Mouse (Mus musculus): ENCODE data around the gene Phc2. TPM values are rescaled to one million over a fixed set of nuclear protein-coding genes. Genes with fewer than 3 reads are reported as not detected.

Phc2 gene
- polyA plus RNA-seq, 1 experiment from 2014 or later, result 138 TPM

DNA sequence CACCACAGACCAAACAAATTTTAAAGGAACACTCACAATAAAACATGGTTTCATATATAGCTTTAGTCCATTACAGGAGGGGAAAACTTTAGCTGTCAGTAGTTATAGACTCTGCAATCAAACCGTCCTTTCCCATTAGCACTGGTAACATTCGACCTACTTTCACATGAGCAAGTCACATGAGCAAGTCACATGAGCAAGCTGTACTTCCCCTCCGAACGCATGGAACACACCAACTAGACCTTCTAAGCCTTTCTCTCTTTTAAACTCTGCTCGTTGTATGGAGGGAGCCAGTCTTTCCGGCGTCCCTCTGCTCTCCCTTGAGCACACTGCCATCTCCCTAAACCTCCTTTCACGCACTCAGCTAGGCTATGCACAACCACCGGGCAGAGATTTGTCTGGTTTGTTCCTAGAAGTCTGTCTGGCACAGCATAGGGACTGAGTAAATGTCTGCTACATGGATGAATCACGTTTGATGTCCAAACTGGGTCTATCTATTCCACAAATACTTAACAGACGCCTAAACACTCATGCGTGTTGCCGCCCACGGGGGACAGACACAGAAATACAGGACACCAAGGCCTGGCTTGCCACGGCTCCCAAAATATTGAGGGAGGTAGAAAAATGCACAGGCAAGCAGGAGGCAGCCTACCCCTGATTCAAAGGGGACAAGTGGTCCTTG, 130.6 kb downstream of the Phc2 start:
- Histone ChIP-seq H3K36me3 (peaks cover 85% of the 10 kb centered on the region), H3K4me2 (replicated peaks) (no peak overlapping the region), H3K4me1 (0 out of 2 replicates have a peak, but pooled peaks cover under 1% of the 10 kb centered on the region), H3K9ac (no peak overlapping the region), H3K27me3 (no peaks in the 10 kb centered on the region), H3K4me3 (no peak overlapping the region), H3K9me3 (replicated peaks) (no peaks in the 10 kb centered on the region), H3K27ac (no peak overlapping the region)
- no peak for ATAC-seq (ENCODE audit: low FRiP score)
- WGBS, result 93% methylated on average over 15 of the region's 15 CpGs

DNA sequence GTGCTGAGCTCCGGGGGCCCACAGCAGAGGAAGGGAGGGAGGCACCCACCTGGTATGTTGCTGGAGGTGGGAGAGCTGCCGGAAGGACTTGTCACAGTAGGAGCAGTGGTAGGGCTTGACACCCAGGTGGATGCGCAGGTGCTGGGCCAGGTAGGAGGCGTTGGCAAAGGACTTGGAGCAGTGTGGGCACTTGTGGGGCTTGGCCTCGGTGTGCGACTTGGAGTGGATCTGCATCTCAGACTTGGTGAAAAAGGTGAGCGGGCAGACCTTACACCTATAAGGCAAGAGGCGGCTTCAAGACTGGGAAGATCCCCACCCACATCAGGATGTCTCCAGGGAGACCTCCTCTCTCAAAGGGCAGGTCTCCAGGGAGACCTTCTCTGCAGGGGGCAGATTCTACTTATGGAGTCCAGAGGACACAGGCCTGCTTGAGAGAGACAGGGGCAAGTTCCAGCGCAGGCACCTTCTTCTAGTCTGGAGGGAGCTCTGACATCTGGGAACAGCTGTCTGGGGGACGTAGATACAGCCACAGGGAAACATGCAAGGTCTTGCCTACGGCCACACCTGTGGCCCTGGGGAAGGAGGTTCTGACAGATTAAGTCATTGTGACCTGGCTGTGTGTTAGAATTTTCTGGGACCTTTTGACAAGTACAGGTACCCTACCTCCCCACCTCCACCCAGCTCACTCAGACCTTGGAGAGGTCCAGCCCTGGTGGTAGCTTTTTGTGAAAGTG, 131.6 kb downstream of the Phc2 start:
- 93% methylated on average over 11 of the region's 11 CpGs for WGBS
- Histone ChIP-seq H3K9ac (no peak overlapping the region), H3K4me3 (no peak overlapping the region), H3K27me3 (no peaks in the 10 kb centered on the region), H3K4me1 (peaks cover 10% of the 10 kb centered on the region; the same call in 1 of the 2 replicates), H3K27ac (no peak overlapping the region), H3K9me3 (replicated peaks) (no peaks in the 10 kb centered on the region), H3K4me2 (replicated peaks) (no peak overlapping the region), H3K36me3 (peaks cover 76% of the 10 kb centered on the region)
- ATAC-seq (ENCODE audit: low FRiP score), result no peak

DNA sequence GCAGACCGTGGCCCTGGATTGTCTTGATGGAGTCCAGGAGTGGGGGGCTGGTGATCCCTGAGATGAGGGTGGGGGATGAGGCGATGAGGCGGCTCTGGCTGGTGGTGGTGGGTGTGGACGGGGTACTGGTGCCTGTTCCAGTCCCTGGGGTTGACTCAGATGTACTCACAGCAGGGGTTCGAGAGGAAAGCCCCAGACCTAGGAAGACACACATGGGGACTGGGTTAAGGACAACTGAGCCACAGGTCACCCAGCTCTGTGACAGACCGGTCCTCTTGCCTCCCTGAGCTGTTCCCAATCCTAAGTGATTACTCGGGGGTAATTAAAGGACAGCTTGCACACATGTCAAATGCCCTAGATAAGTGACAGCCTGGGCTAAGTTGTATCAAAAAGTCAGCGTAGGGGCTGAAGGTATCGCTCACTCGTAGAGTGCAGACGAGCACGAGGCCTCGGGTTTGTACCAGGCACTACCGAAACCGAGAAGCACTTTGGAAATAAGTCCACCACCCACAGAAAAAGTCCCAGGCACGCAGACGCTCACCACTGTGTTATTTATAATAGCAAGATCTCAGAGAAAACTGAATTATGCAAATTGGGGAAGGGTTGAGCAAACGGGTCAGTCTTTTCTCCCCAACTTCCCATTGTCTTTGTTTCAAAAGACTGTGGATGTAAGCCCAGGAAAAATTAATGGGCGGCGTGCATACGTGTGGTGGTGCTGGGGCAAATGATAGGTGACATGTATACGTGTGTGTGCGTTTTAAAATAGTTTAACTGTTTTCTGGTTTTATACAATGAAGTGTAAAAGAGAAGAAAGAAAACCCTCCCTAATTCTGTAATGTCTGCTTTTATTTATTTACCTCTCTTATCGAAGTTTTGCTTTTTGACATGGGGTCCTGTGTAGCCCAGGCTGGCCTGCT, 132.8 kb downstream of the Phc2 start:
- WGBS, result 81% methylated on average over 24 of the region's 24 CpGs
- H3K9me3 ChIP-seq (replicated peaks), result no peaks in the 10 kb centered on the region
- peaks cover 15% of the 10 kb centered on the region; the same call in 1 of the 2 replicates for H3K4me1 ChIP-seq
- no peak overlapping the region for H3K27ac ChIP-seq
- H3K36me3 ChIP-seq, result peaks cover 64% of the 10 kb centered on the region
- ATAC-seq (ENCODE audit: low FRiP score), result no peak
- H3K9ac ChIP-seq, result no peak overlapping the region
- no peak overlapping the region for H3K4me2 ChIP-seq (replicated peaks)
- no peaks in the 10 kb centered on the region for H3K27me3 ChIP-seq
- no peak overlapping the region for H3K4me3 ChIP-seq

DNA sequence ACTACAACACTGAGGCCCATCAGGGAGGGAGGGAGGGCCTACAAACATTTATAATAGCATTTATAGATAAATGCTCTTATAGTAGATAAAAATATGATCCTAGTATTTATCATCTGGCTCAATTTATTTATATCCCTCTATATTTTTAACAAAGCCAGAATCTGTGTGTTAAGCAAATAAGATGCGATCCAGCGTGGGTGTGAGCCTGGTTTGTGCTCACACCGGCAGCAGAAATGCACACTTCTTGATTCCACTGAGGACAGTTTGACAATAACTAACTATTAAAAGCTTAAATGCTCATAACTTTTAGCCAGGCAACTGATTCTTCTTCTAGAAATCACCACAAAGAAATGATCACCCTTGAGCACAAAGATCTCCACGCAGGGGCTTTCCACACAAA, 133.6 kb downstream of the Phc2 start:
- H3K4me2 ChIP-seq (replicated peaks), result no peak overlapping the region
- H3K4me3 ChIP-seq, result no peak overlapping the region
- H3K9me3 ChIP-seq (replicated peaks), result no peaks in the 10 kb centered on the region
- no peak for ATAC-seq (ENCODE audit: low FRiP score)
- H3K9ac ChIP-seq, result no peak overlapping the region
- H3K27me3 ChIP-seq, result no peaks in the 10 kb centered on the region
- peaks cover 15% of the 10 kb centered on the region; the same call in 1 of the 2 replicates for H3K4me1 ChIP-seq
- over 99% methylated on average over 4 of the region's 4 CpGs for WGBS
- H3K36me3 ChIP-seq, result peaks cover 58% of the 10 kb centered on the region
- no peak overlapping the region for H3K27ac ChIP-seq

DNA sequence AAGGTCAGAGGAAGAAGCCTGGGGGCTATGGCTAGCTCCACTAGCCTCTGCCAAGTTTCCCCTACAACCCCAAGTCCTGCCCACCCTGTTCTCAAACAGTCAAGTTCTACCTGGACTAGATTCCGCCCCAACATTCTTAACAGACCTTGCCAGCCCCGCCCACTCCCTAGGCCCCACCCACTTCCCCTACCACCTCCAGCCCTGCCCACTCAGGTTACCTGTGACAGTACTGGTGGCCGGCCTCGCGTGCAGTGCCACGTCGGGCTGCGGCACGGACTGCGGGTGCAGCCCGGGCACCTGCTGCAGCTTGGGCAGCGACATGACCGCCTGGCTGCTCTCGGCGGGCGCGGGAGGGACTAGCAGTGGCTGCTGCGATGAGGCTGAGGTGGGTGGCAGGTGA, 135.1 kb downstream of the Phc2 start:
- H3K4me3 ChIP-seq, result no peak overlapping the region
- 56% methylated on average over 18 of the region's 18 CpGs for WGBS

DNA sequence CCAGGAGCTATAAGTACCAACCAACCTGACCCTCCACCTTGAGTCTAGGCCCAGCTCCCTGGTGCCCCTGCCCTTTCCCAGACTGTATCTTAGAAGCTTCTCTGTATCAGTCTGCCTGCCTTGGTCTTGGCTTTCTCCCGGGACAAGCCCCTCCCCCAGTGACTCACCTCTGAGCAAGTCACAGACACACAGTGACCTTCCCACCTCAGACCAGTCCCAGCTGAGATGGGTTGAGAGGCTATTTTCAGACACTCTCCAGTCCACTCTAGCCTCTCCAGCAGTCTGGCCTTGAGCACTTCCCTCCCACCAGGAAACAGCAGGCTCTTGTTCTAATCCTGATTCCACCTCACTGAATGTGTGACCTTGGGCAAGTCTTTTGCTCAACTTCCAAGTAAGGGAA, 139.2 kb downstream of the Phc2 start:
- H3K4me1 ChIP-seq, result peaks cover 50% of the 10 kb centered on the region
- peaks cover 18% of the 10 kb centered on the region for H3K36me3 ChIP-seq
- no peak for ATAC-seq (ENCODE audit: low FRiP score)
- no peak overlapping the region for H3K9ac ChIP-seq
- no peaks in the 10 kb centered on the region for H3K27me3 ChIP-seq
- H3K4me3 ChIP-seq, result no peak overlapping the region
- no peak overlapping the region for H3K27ac ChIP-seq
- 67% methylated on average over 1 of the region's 1 CpGs for WGBS
- no peak overlapping the region for H3K4me2 ChIP-seq (replicated peaks)
- H3K9me3 ChIP-seq (replicated peaks), result no peaks in the 10 kb centered on the region

More for the DNA sequence above, 135.1 kb downstream of the Phc2 start:
- H3K27ac ChIP-seq, result no peak overlapping the region
- H3K27me3 ChIP-seq, result no peaks in the 10 kb centered on the region
- no peak overlapping the region for H3K4me2 ChIP-seq (replicated peaks)
- H3K36me3 ChIP-seq, result peaks cover 51% of the 10 kb centered on the region
- no peak overlapping the region for H3K9ac ChIP-seq
- H3K4me1 ChIP-seq, result peaks cover 15% of the 10 kb centered on the region; the same call in 1 of the 2 replicates
- no peak for ATAC-seq (ENCODE audit: low FRiP score)
- H3K9me3 ChIP-seq (replicated peaks), result no peaks in the 10 kb centered on the region

DNA sequence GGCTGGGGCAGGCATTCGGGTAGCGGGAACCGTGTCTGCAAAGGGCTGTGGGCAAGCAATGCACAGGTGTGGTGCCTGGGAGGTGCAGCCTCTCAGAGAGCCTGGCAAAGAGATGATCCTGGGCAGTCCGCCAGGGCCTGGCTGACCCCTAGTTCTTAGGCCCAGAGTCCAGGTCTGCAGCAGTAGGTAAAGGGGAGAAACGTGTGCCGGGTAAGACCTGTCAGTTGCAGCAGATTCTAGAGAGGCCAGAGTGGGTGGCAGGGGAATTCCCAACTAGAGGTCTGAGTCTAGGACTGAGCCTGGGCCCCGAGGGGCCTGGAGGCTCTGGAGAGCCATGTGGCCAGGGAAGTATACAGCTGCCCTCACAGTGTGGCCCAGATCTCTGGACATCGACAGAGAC, 139.7 kb downstream of the Phc2 start:
- 0 out of 2 replicates have a peak overlapping the region, but pooled peaks have one; percentile 18 for H3K9ac ChIP-seq
- peaks cover 54% of the 10 kb centered on the region for H3K4me1 ChIP-seq
- no peak overlapping the region for H3K4me3 ChIP-seq
- H3K9me3 ChIP-seq (replicated peaks), result no peaks in the 10 kb centered on the region
- no peaks in the 10 kb centered on the region for H3K27me3 ChIP-seq
- H3K4me2 ChIP-seq (replicated peaks), result no peak overlapping the region
- peaks cover 18% of the 10 kb centered on the region for H3K36me3 ChIP-seq
- no peak overlapping the region for H3K27ac ChIP-seq
- ATAC-seq (ENCODE audit: low FRiP score), result no peak
- 90% methylated on average over 8 of the region's 8 CpGs for WGBS

DNA sequence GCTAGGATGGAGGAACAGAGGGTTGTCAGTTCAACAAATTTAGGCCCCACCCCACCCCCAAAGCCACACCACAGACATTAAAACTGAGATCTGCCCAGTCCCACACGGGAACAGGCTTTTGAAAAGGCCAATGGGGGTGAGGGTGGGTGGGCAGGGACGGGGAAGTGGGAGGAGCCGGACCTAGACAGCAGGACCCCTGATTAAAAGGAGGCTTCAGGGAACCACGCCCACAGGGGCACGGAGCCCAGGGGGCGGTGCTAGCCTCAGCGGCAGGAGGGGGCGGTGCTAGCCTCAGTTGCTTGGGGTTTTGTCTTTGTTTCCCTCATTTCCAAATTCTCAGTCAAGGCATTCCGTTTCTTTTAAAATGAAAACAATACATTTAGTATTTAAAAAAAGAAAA, 141.1 kb downstream of the Phc2 start:
- peak; percentile 64 for ATAC-seq (ENCODE audit: low FRiP score)
- Histone ChIP-seq H3K9ac (no peak overlapping the region), H3K4me1 (peaks cover 62% of the 10 kb centered on the region), H3K27ac (no peak overlapping the region; the same call in 1 of the 2 replicates), H3K36me3 (peaks cover 11% of the 10 kb centered on the region), H3K4me3 (no peak overlapping the region), H3K4me2 (replicated peaks) (peak overlapping the region; percentile 5; the same call in 1 of the 2 replicates), H3K27me3 (no peaks in the 10 kb centered on the region), H3K9me3 (replicated peaks) (no peaks in the 10 kb centered on the region)
- 6% methylated on average over 9 of the region's 9 CpGs for WGBS

DNA sequence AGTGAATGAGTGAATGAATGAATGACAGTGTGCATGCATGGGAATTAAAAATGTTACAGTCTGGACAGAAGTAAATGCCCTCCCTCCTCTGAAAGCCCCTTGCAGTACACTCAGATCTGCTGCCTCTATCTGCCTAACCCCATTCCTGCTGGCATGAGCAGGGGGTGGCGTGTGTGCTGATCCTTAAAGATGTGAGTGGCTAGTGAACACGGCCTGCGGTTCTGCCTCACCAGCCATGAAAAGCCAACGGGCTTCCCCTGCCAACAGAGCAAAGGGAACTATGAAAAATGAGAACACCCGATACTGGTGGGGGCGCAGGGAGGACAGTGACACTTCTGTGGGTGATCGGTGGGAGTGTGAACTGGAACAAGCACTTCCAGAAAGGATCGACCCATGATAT, 142.3 kb downstream of the Phc2 start:
- peaks cover 65% of the 10 kb centered on the region for H3K4me1 ChIP-seq
- no peaks in the 10 kb centered on the region for H3K9me3 ChIP-seq (replicated peaks)
- WGBS, result 49% methylated on average over 8 of the region's 8 CpGs
- H3K27ac ChIP-seq, result no peak overlapping the region
- no peaks in the 10 kb centered on the region for H3K27me3 ChIP-seq
- peaks cover 11% of the 10 kb centered on the region for H3K36me3 ChIP-seq
- ATAC-seq (ENCODE audit: low FRiP score), result no peak
- H3K4me2 ChIP-seq (replicated peaks), result no peak overlapping the region
- H3K9ac ChIP-seq, result no peak overlapping the region
- H3K4me3 ChIP-seq, result no peak overlapping the region

DNA sequence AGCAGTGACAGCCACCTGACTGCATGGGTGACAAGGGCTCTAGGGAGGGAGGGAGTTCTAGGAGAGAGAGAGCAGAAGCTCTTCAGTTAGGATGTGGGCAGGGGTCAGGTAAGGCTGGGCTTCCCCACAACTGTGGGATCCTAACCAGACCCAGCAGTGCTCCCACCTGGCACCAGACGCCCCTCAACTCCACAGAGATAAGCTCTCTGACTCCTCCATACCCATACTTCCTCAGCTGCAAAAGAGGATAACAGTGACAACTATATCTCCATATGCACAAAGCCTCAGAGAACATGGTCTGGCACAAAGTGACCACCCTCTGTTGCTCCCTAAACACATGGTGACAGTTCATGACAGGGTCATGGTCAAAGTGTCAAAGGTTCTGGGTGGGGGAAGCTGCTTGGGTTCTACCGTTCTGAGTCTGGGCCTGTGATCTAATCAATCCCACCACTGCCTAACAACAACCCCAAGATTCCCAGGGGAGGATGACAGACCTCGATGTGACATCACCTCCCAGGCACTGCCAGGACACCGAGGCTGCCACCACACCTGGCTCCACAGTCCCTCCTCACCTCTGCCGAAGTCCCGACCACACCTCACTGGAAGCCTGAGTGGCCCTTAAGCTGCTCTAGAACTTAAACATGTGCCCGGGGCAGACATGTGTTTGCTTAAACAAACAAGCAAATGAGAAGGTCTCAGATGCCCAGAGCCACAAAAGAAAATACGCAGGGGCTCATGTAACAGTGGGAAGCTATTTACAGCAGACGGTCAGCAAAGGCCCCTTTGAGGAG, 147.4 kb downstream of the Phc2 start:
- no peak overlapping the region for H3K4me2 ChIP-seq (replicated peaks)
- 66% methylated on average over 9 of the region's 9 CpGs for WGBS

More for the DNA sequence above, 147.4 kb downstream of the Phc2 start:
- Histone ChIP-seq H3K9me3 (replicated peaks) (no peaks in the 10 kb centered on the region), H3K4me1 (peaks cover 82% of the 10 kb centered on the region), H3K27ac (no peak overlapping the region), H3K36me3 (no peaks in the 10 kb centered on the region; the same call in 1 of the 2 replicates), H3K4me3 (no peak overlapping the region), H3K9ac (no peak overlapping the region), H3K27me3 (no peaks in the 10 kb centered on the region)
- ATAC-seq (ENCODE audit: low FRiP score), result no peak
